7 mouse cellular contexts compared by ENCODE assay signal in the genomic region with DNA sequence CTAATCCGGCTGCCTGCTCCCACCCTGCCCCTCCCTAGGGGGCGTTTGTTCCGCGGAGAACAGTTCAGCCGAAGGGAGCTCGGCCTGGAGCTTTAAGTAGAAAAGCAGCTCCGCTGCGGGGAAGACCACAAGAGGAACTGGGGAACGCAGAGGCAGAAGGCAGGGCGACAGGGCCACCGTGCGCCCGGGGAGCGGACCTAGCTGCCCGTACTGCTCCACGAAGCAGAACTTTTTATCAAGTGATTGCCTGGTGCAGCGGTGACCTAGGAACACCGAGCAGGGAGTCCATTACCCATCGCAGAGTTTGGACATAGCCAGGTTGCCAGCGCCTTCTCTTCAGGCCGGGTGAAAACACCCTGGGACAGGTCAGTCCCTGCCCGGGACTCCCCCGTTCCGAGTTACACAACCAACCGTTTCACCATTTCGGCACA. TPM values are rescaled to one million over a fixed set of nuclear protein-coding genes. Genes with fewer than 3 reads are reported as not detected.
A peak's percentile ranks its signal among the peaks of the same experiment; 100 is the strongest.
DNase-seq lines count a peak whose midpoint lies in the region; ATAC-seq and TF ChIP-seq lines count a peak whose summit lies in the region.

No protein-coding gene starts in this region.

- no peak overlapping the region for H3K9ac ChIP-seq in heart, embryonic 16.5 days (ENCODE audit: low read length)
- H3K9ac ChIP-seq in limb, embryonic 14.5 days (ENCODE audit: low read depth, low read length, severe bottlenecking): no peak overlapping the region
- no peak overlapping the region for H3K9ac ChIP-seq in midbrain, postnatal 0 days (replicated peaks; ENCODE audit: low read length, poor library complexity, severe bottlenecking)

- under 1% methylated on average over 26 of the region's 26 CpGs for WGBS in heart, embryonic 16.5 days
- WGBS in limb, embryonic 14.5 days: under 1% methylated on average over 24 of the region's 26 CpGs
- WGBS in midbrain, postnatal 0 days: 2% methylated on average over 26 of the region's 26 CpGs

- H3K4me3 ChIP-seq in testis, adult 2 months (ENCODE audit: control insufficient read depth, low read depth, low read length): peak overlapping the region; percentile 7
- H3K4me3 ChIP-seq in heart, embryonic 16.5 days (ENCODE audit: low read length): peak overlapping the region; percentile 34
- peak overlapping the region; percentile 13; the same call in 1 of the 2 replicates for H3K4me3 ChIP-seq in limb, embryonic 14.5 days (replicated peaks; ENCODE audit: low read length)
- H3K4me3 ChIP-seq in midbrain, postnatal 0 days (ENCODE audit: low read depth, low read length): peak overlapping the region; percentile 11; the same call in 1 of the 2 replicates

- no peaks in the 10 kb centered on the region; the same call in 1 of the 2 replicates for H3K9me3 ChIP-seq in heart, embryonic 16.5 days (replicated peaks; ENCODE audit: control insufficient read depth, low read length)
- no peaks in the 10 kb centered on the region for H3K9me3 ChIP-seq in limb, embryonic 14.5 days (ENCODE audit: control insufficient read depth, low read length)
- H3K9me3 ChIP-seq in midbrain, postnatal 0 days (ENCODE audit: low read length): no peaks in the 10 kb centered on the region

- H3K4me2 ChIP-seq in heart, embryonic 16.5 days (ENCODE audit: low read depth, low read length): peak overlapping the region; percentile 51
- H3K4me2 ChIP-seq in limb, embryonic 14.5 days (replicated peaks; ENCODE audit: low read depth, low read length, severe bottlenecking): peak overlapping the region; percentile 28
- H3K4me2 ChIP-seq in midbrain, postnatal 0 days (ENCODE audit: low read depth, low read length, poor library complexity, severe bottlenecking): peak overlapping the region; percentile 51; the same call in 1 of the 2 replicates

- TF ChIP-seq CTCF in testis, adult 2 months (IDR thresholded peaks at IDR 0.05; ENCODE audit: control insufficient read depth, insufficient read depth, insufficient replicate concordance, low read depth, low read length): no peak
- no peak for TF ChIP-seq CTCF in midbrain, postnatal 0 days (IDR thresholded peaks at IDR 0.05)

- H3K27me3 ChIP-seq in testis, adult 2 months (ENCODE audit: control insufficient read depth, insufficient read depth, low read length): no peaks in the 10 kb centered on the region; the same call in 1 of the 2 replicates
- H3K27me3 ChIP-seq in heart, embryonic 16.5 days (ENCODE audit: control insufficient read depth, insufficient read depth, low read length): peaks cover 76% of the 10 kb centered on the region
- H3K27me3 ChIP-seq in limb, embryonic 14.5 days (ENCODE audit: control insufficient read depth, insufficient read depth, low read length): peaks cover 56% of the 10 kb centered on the region
- peaks cover 44% of the 10 kb centered on the region for H3K27me3 ChIP-seq in midbrain, postnatal 0 days (ENCODE audit: insufficient read depth, low read length)

- no peak for TF ChIP-seq POLR2A in testis, adult 2 months (IDR thresholded peaks at IDR 0.05; ENCODE audit: control insufficient read depth, low read depth, low read length)
- no peak for TF ChIP-seq POLR2A in limb, embryonic 14.5 days (IDR thresholded peaks at IDR 0.05; ENCODE audit: borderline replicate concordance, extremely low read depth, insufficient read depth, insufficient read length)

- H3K36me3 ChIP-seq in testis, adult 2 months (ENCODE audit: control insufficient read depth, insufficient read depth, low read length): no peaks in the 10 kb centered on the region
- H3K36me3 ChIP-seq in heart, embryonic 16.5 days (ENCODE audit: control insufficient read depth, insufficient read depth): no peaks in the 10 kb centered on the region
- H3K36me3 ChIP-seq in limb, embryonic 14.5 days (ENCODE audit: control insufficient read depth, insufficient read depth, low read length): no peaks in the 10 kb centered on the region
- H3K36me3 ChIP-seq in midbrain, postnatal 0 days (ENCODE audit: insufficient read depth, low read length): no peaks in the 10 kb centered on the region

- peaks cover 10% of the 10 kb centered on the region for H3K4me1 ChIP-seq in testis, adult 2 months (ENCODE audit: control insufficient read depth, insufficient read depth, low read length)
- peaks cover 14% of the 10 kb centered on the region for H3K4me1 ChIP-seq in heart, embryonic 16.5 days (ENCODE audit: control insufficient read depth, insufficient read depth, low read length)
- H3K4me1 ChIP-seq in limb, embryonic 14.5 days (ENCODE audit: control insufficient read depth, insufficient read depth, low read length): peaks cover 7% of the 10 kb centered on the region
- peaks cover 5% of the 10 kb centered on the region for H3K4me1 ChIP-seq in midbrain, postnatal 0 days (ENCODE audit: insufficient read depth, low read length)

- H3K27ac ChIP-seq in testis, adult 2 months (ENCODE audit: control insufficient read depth, insufficient read depth, low read depth, low read length): no peak overlapping the region
- no peak overlapping the region for H3K27ac ChIP-seq in heart, embryonic 16.5 days (ENCODE audit: low read length)
- H3K27ac ChIP-seq in limb, embryonic 14.5 days (replicated peaks; ENCODE audit: low read depth, low read length): no peak overlapping the region
- no peak overlapping the region for H3K27ac ChIP-seq in midbrain, postnatal 0 days (ENCODE audit: low read depth, low read length)

- DNase-seq in testis, postnatal 10 days (ENCODE audit: low spot score): no peak
- peak; percentile 38 to 43 for DNase-seq in cerebellum, postnatal 36 days
- no peak for DNase-seq in limb, embryonic 14.5 days (ENCODE audit: low spot score)
- peak; percentile 56 for DNase-seq in midbrain, postnatal 0 days (ENCODE audit: low spot score)
- DNase-seq in thymus, postnatal 0 days (ENCODE audit: low spot score): no peak

- ATAC-seq in heart, embryonic 16.5 days (replicated peaks; ENCODE audit: extremely low read depth, insufficient read depth, low FRiP score): no peak
- ATAC-seq in limb, embryonic 14.5 days (ENCODE audit: low FRiP score, low read depth): no peak
- ATAC-seq in midbrain, postnatal 0 days (ENCODE audit: low FRiP score): no peak

RNA-seq across cellular contexts. Expression of gene Gsx1, which starts 2.5 kb away (rescaled TPM):
- polyA plus RNA-seq in testis, adult 2 months (2012; rRNA removed): not detected in 2 replicates
- not detected in 2 replicates for polyA plus RNA-seq in heart, embryonic 16.5 days (2015; fragmentation: Nextera tagmentation; extraction: Ambion mirVana)
- not detected in 2 replicates for polyA plus RNA-seq in limb, embryonic 14.5 days (2012; rRNA removed)
- not detected in 2 replicates for polyA plus RNA-seq in limb, embryonic 14.5 days (2014; fragmentation: Nextera tagmentation; extraction: Ambion mirVana)
- 1.7 and 3.0 TPM in 2 replicates for total RNA-seq in midbrain, postnatal 0 days (2014; rRNA removed)
- polyA plus RNA-seq in midbrain, postnatal 0 days (2015; fragmentation: Nextera tagmentation; extraction: Ambion mirVana): 1.4 and 2.3 TPM in 2 replicates
- polyA plus RNA-seq in thymus, postnatal 0 days (2015; fragmentation: Nextera tagmentation; extraction: Ambion mirVana): not detected in 2 replicates

Comparison
In these comparisons a context has a peak if more than half of its experiments do, and no peak if none do; other contexts are left out.
1. DNase-seq: peak in cerebellum, postnatal 36 days (2 of 2) and midbrain, postnatal 0 days (single experiment); none in testis, postnatal 10 days (single experiment), limb, embryonic 14.5 days (single experiment) and thymus, postnatal 0 days (single experiment).
2. Peak in every context shown above with its lines, with median percentiles within 50 percentile points of each other: H3K4me3 ChIP-seq and H3K4me2 ChIP-seq.